Mouse (Mus musculus): ENCODE results near the gene March6.

DNA sequence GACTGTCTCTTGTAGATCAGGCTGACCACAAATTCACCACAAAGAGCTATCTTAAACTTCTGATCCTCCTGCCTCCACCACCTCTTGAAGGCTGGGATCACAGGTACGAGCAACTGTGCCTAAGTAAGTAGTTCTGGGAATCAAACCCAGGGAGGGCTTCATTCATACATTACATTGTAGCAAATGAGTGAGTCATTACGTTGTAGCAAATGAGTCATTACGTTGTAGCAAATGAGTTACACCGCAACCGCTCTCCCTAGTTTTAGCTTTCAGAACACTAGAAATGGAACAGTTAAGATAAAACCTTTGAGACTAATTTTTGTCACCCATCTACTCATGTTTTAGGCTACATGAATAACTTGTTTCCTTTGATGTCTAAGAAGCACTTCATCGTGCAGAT lies 15.4 kb upstream of the March6 start:
- no peak for TF ChIP-seq GATA1 (IDR thresholded peaks at IDR 0.05; ENCODE audit: low read length)
- TF ChIP-seq TAL1 (IDR thresholded peaks at IDR 0.05; ENCODE audit: low read length): no peak
